Mouse (Mus musculus) granulocyte monocyte progenitor cell, adult 5-6 weeks (primary cell): ENCODE data around the gene Foxl2. TPM values are rescaled to one million over a fixed set of nuclear protein-coding genes. Genes with fewer than 3 reads are reported as not detected.

Experiments used
- total RNA-seq, 2 experiments: library from RNA; stranded (forward) in 1 of 2; stranded (reverse) in 1 of 2; fragments of 200-712, 200-1000 nt in 1 of 2; fragments of >200 nt in 1 of 2; fragmentation: Nextera tagmentation in 1 of 2; gene quantifications; 2 replicates each; pipeline ENCODE4 v1.2.3; 2014 to 2017

Gene Foxl2
- total RNA-seq, 2 experiments from 2014 or later = not detected

Other genes starting within 250 kb of the Foxl2 start
- not detected in 2 replicates for gene Prr23a1, start 112.8 kb upstream of the Foxl2 start, total RNA-seq (2014; fragmentation: Nextera tagmentation)
- gene Prr23a1, start 112.8 kb upstream of the Foxl2 start, total RNA-seq (2017) = not detected in 2 replicates
- not detected in 2 replicates for gene Prr23a2, start 98.8 kb upstream of the Foxl2 start, total RNA-seq (2014; fragmentation: Nextera tagmentation)
- gene Prr23a2, start 98.8 kb upstream of the Foxl2 start, total RNA-seq (2017) = not detected in 2 replicates
- not detected in 2 replicates for gene Prr23a3, start 90.5 kb upstream of the Foxl2 start, total RNA-seq (2014; fragmentation: Nextera tagmentation)
- gene Prr23a3, start 90.5 kb upstream of the Foxl2 start, total RNA-seq (2017) = not detected in 2 replicates
- gene 7420426K07Rik, start 52.2 kb upstream of the Foxl2 start, total RNA-seq (2014; fragmentation: Nextera tagmentation) = not detected in 2 replicates
- not detected in 2 replicates for gene 7420426K07Rik, start 52.2 kb upstream of the Foxl2 start, total RNA-seq (2017)
- 22.2 and 45.9 TPM in 2 replicates for gene Faim, start 31.1 kb downstream of the Foxl2 start, total RNA-seq (2014; fragmentation: Nextera tagmentation)
- 98.8 TPM in 2 replicates for gene Faim, start 31.1 kb downstream of the Foxl2 start, total RNA-seq (2017)
- not detected in 2 replicates for gene Gm1123, start 80.4 kb downstream of the Foxl2 start, total RNA-seq (2014; fragmentation: Nextera tagmentation)
- gene Gm1123, start 80.4 kb downstream of the Foxl2 start, total RNA-seq (2017) = not detected in 2 replicates
- 9.9 and 10.5 TPM in 2 replicates for gene Pik3cb, start 185.3 kb downstream of the Foxl2 start, total RNA-seq (2014; fragmentation: Nextera tagmentation)
- 4.6 and 5.6 TPM in 2 replicates for gene Pik3cb, start 185.3 kb downstream of the Foxl2 start, total RNA-seq (2017)